Mouse (Mus musculus) embryo, embryonic 11.5 days (tissue): ENCODE data around the gene Ankrd65.

ENCODE experiments used
- DNase-seq: peaks from one replicate; pipeline ENCODE4 v3.0.0-alpha.2; 2012; ENCODE audit warnings: low read depth, low spot score

The Ankrd65 gene

DNA sequence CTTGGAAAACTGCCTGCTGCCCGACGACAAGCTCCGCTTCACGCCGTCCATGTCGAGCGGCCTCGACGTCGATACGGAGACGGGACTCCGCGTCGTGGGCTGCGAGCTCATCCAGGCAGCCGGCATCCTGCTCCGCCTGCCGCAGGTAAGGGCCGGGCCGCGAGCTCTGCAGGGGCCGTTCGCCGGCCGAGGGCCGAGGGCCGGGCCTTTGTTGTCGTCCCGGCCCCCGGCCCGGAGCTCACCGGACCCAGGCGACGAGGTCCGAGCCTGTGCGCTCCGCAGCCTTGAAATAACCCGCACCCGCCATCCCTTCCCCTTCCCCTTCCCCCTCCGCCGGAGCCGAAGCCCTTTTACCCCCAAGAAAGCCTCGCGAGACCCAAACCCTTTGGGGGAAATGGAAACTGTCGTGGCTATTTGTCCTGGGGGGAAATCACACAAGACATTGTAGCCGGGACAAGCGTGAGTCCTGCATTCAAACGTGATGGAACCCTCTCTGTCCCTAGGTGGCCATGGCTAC, 22.5 kb downstream of the Ankrd65 start:
- no peak for DNase-seq

DNA sequence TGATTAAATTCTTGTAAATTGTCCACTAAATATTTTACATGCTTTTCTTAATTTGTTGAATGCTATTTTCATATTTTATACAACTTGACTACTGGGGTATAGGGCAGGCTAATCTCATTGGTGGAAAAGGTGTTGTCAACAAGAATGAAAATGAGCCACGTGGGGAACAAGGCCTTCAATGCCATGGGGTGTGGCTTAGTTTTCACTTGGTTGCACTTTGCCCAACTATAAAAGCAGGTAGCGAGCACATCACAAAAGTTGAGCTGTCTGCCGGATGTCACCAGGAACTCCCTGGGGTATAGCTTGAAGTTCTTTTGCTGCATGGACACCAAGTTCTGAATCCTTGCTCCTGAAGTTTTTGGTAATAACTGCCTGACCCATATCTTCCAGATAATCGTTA, 27.3 kb downstream of the Ankrd65 start:
- DNase-seq, result no peak

DNA sequence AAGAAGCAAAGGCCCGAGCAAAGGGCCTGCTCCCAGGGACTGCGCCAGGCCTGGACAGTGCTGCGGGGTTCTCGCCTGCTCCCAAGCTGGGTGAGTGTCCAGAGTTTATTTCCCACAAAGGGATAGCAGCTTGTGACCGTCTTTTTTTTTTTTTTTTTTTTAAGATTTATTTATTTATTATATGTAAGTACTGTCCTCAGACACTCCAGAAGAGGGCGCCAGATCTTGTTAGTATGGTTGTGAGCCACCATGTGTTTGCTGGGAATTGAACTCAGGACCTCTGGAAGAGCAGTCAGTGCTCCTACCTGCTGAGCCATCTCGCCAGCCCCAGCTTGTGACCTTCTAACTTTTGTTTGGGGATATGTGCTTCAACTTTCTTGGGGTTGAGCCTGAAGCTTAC, 30.8 kb downstream of the Ankrd65 start:
- no peak for DNase-seq

DNA sequence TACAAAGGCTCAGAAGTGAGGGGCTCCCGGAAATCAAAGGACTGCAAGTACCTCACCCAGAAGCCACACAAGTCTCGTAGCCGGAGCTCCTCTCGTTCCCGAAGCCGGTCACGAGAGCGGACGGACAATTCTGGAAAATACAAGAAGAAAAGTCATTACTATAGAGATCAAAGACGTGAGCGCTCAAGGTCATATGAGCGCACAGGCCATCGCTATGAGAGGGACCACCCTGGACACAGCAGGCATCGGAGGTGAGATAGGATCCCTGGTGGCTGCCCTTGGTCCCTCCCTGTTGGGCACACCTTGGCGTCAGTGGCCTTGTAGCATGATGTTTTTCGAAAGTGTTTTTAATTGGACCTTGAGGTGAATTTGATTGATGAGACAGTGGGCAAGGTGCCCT, 33.2 kb downstream of the Ankrd65 start:
- DNase-seq, result no peak

DNA sequence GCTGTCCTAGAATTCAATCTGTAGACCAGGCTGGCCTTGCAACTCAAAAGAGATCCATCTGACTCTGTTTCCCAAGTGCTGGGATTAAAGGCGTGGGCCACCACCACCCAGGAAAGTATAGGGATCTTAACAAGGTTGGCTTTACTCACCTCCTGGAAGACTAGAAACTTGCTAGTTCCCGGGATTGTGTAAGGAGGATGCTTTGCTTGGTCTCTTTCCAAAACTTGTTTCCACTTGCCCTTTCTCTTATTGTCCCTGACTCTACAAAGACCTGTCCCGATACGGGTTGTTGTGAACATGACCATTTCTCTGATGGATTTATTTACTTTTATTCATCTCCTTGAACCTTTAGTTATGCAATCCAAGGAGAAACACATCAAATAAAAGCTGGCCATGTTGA, 39.6 kb downstream of the Ankrd65 start:
- DNase-seq, result no peak

DNA sequence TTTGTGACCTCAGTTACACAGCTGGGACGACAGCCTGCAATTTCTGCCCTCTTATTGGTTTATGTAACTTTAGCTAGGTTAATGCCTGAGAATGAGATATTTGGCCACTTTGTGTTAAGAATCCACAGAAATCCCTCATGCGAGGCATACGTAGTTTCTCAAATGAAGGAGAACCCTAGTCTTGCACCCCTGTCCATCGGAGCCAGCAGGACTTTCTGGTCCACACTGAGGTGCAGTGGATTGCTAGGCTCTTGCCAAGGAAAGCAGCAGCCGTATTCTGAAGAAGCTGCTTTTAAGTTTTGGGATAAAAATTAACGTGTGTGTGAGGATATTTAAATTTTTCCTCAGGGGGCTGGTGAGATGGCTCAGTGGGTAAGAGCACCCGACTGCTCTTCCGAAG, 40.4 kb downstream of the Ankrd65 start:
- DNase-seq, result no peak

DNA sequence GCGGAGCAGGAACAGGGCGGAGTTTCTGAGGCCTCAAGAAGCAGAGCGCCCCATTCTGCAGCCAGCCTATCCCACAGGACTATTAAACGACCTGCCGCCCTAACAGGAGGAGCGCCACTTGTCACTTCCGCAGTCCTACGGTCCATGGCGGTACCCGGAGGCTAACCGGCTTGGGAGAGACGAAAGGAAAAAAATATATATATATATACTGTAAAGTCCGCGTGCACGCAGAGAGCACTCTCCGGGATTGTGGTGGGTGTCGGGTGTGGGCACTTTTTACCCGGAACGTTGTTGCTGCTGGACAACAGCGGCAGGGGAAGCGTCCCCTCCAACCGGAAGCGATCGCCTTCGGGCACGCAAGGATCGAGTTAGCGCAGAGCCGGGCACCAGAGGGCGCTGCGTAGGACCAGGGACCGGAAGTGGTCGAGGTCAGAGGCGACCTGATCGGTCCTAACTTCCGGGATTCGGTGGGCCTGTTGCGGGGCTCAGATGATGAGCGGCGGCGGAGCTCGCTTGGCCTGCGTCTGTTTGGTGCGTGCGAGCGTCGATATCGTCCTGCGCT, 41.0 kb downstream of the Ankrd65 start, which contains the start of gene Aurkaip1:
TSS of gene Aurkaip1 (plus strand) at position 68 of the 562 bp plus-strand sequence.
- DNase-seq, result peak; percentile 93

DNA sequence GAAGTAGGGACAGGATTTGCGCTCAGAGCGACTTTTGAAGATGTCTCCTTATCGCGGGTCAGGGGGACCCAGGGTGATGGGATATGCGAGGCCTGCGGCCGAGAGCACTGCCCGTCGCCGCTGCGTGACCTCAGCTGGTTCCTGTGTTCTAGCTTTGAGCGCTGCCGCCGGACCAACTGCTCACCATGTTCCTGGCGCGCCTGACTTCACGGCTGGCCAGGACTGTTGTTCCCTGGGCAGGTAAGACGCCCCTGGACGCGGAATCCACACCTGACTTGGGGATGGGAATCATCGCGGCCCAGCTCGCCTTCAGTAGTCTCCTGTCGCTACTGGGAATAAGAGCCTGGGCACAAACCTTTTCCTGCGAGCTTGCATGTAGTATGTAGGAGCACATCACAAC, 41.6 kb downstream of the Ankrd65 start:
- no peak for DNase-seq

DNA sequence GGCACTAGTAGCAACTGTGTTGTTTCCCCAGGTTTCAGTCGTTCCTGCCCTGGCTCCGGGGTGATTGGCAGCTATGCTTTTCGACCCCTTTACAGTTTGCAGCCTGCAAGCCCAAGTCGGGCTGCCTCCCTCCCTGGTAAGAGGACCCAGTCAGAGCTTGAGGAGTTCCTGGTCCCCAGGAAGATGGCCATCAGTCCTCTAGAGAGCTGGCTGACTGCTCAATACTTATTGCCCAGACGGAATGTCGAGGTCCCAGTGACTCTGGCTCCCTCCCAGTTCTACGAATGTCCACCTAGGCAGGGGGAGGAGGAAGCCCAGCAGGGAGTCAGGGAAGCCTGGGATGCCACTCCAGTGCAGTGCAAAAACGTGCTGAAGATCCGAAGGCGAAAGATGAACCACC, 42.1 kb downstream of the Ankrd65 start:
- no peak for DNase-seq

DNA sequence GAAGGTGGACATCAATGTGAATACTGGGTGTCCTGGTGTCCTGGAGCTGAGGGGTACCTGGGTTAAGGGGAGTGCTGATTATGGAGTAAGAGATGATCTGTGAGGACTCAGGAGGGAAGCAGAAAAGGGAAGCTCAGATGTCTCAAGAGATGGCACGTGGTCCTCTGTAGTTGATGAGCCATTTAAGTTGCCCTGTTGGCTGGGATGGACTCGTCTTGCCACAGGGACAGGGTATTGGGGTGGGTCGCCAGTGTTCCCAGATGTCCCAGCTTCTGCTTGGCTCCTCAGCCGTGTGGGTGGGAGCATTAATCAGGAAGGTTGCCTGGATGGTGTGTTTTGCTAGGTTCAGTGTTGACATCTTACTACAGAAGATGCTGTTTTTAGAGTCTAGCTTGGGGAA, 43.0 kb downstream of the Ankrd65 start:
- no peak for DNase-seq

DNA sequence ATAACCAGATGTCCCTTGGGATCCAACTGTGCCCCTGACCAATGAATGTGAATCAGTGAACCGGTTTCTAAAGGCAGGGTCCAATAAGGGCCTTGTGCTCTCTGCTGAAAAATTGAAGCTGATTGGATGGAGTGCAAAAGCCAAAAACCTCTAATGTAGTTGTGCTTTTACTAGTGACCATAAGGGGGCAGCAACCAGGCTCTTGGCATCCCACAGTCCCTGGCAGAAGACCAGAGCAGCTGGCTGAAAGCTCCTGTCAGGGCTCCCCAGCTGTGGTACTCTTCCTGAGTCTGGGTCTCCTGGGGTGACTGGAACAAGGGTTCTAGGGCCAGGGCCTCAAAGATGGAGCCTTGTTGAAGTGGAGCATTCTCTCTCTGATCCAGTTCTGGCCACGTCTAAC, 43.6 kb downstream of the Ankrd65 start:
- peak; percentile 57 for DNase-seq

DNA sequence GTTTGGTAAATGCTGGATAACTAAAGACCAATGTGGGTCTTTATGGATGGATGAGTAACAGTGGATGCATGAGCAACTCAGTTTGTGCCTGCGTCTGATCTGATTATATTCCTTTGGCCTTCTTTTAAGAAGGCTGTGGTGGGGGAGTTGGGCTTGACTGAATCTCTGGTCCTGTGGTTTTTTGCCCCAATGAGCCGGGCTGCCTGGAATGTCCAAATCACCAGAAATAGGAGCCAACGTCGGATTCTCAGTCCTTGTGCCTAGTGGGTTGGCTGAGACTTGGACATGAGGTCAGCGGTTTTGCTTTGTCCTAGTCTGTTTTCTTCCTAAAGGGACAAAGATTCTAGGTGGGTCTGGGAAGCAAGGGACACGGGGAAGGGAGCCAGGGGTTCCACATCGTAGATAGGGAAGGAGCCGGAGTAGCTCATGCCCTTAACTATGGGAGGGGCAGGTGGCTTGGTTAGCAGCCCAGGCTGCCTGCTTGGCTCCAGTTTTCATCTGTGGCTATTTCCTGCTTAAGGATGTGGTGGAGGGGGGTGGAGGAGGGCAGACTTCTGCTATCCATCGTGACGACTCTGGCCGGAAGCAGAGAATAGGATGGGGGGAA, 47.3 kb downstream of the Ankrd65 start:
- DNase-seq, result no peak

DNA sequence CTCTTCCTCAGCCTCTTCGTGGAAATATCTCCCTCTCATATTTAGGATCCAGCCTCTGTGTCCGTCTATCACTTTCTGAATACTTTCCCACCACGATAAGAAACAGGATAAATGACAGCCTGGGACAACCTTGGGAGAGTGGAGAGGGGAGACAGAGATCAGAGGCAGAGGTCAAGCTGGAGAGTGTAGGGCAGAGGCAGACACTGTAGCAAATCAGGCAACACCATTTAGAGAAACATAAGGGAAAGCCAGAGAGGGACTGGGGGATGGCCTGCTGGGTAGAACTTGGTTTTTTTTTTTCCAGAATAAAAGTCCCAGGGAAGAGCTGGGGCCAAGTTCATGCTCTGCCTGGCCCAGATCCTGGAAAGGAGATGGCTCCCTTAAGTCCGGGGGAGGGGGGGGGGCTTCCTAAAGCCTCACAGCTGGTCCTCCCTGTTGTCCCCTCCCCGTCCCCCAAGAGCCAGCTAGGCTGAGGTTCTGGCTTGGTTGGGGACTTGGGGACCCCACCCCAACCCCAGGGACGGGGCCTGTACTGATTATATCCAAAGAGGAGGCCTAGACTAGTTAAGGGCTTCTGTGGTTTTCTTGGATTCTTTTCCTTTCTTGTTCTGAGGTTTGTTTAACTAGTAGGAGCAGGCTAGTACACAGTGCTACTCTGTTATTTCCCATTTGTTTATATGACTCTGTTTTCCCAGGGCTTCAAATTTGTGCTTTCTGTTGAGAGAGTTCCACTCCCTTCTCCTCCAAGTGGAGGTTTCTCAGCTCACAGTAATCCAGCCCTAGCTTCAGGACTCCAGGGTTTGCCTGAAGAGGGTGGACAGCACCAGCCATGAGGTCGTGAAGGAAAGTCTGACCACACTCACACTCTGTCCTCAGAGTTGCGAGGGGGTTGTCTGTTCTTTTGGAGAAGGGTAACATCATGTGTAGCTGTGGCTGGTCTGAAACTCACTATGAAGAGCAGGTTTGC, 48.2 kb downstream of the Ankrd65 start:
- DNase-seq, result no peak

DNA sequence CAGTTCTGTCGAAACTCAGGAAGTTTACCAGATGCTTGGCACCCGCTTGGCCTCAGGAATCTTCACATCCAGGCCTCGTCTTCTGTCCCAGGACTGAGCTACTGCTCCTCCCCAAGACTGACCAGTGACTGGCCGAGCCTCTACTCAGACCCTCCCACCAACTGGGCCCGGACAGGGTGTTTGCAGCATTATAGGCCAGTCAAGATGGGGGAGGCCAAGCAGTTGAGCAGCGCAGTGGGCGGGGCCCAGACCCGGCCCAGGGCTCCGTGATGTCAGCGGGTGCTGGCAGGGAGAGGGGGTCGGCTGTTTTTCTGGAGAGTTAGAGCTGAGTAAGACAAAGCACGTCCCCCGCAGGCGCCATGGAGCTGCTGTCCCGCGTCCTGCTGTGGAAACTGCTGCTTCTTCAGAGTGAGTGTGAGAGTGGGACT, 49.3 kb downstream of the Ankrd65 start, which contains the start of gene Mxra8:
TSS of gene Mxra8 (plus strand) at position 198 of the 428 bp plus-strand sequence.
- peak; percentile 76 for DNase-seq

DNA sequence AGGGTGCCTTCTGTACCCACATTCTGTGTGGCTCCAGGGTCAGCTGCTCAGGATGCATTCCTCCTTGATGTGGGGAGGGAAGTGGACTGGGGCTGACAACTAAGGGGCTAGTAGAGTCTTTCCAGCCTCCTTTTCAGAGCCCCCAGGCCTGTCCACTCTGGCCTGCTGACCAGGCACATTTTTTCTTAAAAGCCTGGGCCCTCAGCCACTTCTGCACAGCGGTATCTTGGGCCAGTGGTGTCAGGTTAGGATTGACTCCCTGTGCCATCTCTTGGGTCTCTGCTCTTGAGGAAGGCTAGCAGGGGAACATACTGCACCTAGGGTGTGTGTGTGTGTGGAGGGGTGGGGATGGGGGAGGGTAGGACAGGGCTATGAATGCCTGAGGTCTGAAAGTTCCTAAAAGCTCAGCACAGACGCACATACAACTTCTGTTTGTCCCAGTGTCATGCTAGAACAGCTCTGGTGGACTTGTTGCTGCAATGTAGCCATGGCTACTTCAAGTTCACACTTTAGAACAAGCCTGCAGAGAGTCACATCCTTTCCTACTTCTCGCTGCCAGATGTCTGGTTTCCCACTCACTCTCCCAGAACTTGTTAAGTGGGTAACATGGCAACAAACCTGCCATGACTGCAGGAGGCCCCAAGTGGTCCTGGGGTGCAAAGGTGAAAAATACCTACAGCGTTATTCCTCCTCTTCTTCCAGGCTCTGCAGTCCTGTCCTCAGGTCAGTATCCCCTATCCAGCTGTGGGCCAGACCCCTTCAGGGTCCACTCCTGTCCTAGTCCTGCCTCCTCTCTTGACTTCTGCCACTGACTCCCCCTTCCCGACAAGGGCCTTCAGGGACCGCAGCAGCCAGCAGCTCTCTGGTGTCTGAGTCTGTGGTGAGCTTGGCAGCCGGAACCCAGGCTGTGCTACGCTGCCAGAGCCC, 50.1 kb downstream of the Ankrd65 start:
- DNase-seq, result no peak

DNA sequence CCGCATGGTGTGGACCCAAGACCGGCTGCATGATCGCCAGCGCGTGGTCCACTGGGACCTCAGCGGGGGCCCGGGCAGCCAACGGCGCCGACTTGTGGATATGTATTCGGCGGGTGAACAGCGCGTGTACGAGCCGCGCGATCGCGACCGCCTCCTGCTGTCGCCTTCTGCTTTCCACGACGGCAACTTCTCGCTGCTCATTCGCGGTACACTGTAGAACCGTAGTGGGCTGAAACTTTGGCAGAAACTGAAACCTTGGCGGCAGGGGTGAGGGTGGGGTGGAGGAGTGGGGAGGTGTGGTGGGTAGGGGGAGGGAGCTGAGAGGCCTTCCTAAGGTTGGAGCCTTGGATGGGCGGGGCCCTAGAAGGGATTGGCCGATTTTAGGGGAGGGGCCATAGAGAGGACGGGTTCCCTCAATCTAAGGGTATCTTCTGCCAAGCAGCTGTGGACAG, 50.8 kb downstream of the Ankrd65 start:
- DNase-seq, result no peak

DNA sequence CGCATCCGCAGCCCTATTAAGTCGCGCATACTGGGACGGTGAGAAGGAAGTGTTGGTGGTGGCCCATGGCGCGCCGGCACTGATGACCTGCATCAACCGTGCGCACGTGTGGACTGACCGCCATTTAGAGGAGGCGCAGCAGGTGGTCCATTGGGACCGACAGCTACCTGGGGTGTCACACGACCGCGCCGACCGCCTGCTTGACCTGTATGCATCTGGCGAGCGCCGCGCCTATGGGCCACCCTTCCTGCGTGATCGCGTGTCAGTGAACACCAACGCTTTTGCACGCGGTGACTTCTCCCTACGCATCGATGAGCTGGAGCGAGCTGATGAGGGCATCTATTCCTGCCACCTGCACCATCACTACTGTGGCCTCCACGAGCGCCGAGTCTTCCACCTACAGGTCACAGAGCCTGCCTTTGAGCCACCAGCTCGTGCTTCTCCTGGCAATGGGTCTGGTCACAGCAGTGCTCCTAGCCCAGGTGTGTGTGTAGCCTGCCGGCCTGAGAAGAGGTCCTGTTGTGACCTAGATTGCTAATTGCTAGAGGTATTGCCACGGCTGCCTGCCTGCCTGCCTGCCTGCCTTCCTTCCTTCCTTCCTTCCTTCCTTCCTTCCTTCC, 51.5 kb downstream of the Ankrd65 start:
- no peak for DNase-seq

DNA sequence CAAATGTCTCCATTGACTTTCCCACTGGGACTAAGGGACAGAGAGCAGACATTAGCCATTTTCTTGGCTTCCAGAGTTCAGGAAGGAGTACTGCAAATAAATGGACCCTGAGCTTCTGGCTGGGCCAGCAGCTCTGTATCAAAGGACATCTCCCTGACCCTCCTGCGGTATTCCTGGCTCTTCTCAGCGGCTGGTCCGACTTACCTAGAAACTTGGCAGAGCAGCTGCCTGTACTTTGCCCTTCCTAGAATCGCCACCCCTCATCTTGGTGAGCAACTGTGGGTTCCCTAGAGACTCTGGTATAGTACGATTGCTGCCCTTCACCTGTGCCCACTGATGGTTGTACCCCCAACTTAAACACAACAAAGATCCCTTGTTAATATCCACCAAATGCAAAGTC, 53.0 kb downstream of the Ankrd65 start:
- no peak for DNase-seq

DNA sequence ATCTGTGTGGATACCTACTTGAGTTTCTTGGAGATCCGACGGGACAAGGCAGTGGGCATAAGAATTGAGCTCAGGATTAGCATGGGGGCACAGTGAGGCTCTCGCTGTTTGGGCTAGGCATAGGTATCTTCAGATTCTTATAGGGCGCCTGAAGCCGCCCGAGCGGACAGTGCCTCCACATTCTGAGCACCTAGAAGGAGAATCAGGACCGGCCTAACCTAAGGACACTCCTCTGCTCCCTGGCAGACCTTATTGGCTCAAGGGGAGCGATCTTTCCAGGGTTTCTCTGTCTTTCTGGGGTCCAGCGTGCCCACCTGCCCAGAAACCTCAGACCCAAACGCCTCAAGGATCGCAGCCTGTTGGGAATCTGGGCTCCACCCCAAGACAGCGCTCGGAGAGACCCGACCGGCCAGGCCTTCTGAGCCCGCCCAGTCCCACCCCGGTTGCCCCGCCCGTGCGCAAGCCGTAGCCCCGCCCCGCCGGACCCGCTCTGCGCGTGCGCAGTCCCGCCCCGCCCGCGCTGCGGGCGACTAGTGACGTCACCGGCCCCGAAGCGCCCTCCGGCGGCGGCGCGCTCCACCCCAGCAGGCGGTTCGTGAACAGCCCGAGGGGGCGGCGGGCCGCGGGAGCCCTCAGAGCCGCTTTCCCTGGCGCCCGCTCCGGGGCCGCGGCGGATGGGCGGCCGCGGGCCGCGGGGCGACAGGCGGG, 56.8 kb downstream of the Ankrd65 start, which contains the start of gene Dvl1:
TSS of gene Dvl1 (plus strand) at position 532 of the 708 bp plus-strand sequence.
- DNase-seq, result peak; percentile 83
